Mouse (Mus musculus) kidney, adult 2 months (tissue): Measurements from ENCODE around the gene Otud7a. TPM values are rescaled to one million over a fixed set of nuclear protein-coding genes. Genes with fewer than 3 reads are reported as not detected.

Experiments
- DNase-seq: peaks from one replicate; pipeline ENCODE4 v3.0.0; 2021
- H3K27ac ChIP-seq: fragments of 200-500 bp; 2 replicates; pipeline ENCODE4 v1.5.1; 2012; ENCODE audit warnings: low read depth, low read length, control low read depth, inconsistent platforms; ENCODE audit not compliant: insufficient read depth
- H3K27me3 ChIP-seq: fragments of 200-500 bp; replicated peaks from 2 replicates; pipeline ENCODE4 v1.6.1; 2012; ENCODE audit warnings: mild to moderate bottlenecking, moderate library complexity, low read length, inconsistent platforms; ENCODE audit not compliant: control insufficient read depth, insufficient read depth
- H3K36me3 ChIP-seq: fragments of 200-500 bp; 2 replicates; pipeline ENCODE4 v1.6.1; 2012; ENCODE audit warnings: mild to moderate bottlenecking, moderate library complexity, low read length, inconsistent platforms; ENCODE audit not compliant: control insufficient read depth, insufficient read depth
- H3K4me1 ChIP-seq: fragments of 200-500 bp; 2 replicates; pipeline ENCODE4 v1.6.1; 2011; ENCODE audit warnings: low read length; ENCODE audit not compliant: control insufficient read depth, insufficient read depth
- H3K4me3 ChIP-seq: fragments of 200-500 bp; 2 replicates; pipeline ENCODE4 v1.5.1; 2011; ENCODE audit warnings: mild to moderate bottlenecking, low read depth, low read length, control low read depth; ENCODE audit not compliant: insufficient read depth
- CTCF ChIP-seq: fragments of 200-500 bp; conservative IDR thresholded peaks from 2 replicates; pipeline ENCODE4 v1.5.1; 2011; ENCODE audit warnings: low read depth, mild to moderate bottlenecking, control low read depth, low read length, moderate library complexity, mixed read lengths; ENCODE audit not compliant: insufficient read depth, insufficient read length
- POLR2A ChIP-seq: fragments of 200-500 bp; IDR thresholded peaks from one replicate; pipeline ENCODE4 v1.6.1; 2011; ENCODE audit warnings: low read depth, low read length, control low read depth
- WGBS: fragments of 180-500 bp; shearing (Covaris S2); methylation state at CpG from one replicate; pipeline ENCODE4 v1.1.7; 2018; 5-methylcytosine and 5-hydroxymethylcytosine counted together
- polyA plus RNA-seq: library from polyadenylated mRNA; depleted of rRNA; stranded (reverse); fragments of >200 nt; gene quantifications from 2 replicates; pipeline ENCODE4 v1.2.3, GENCODE M21; 2012

The Otud7a gene
- polyA plus RNA-seq, 1 experiment = 0.08 TPM

DNA sequence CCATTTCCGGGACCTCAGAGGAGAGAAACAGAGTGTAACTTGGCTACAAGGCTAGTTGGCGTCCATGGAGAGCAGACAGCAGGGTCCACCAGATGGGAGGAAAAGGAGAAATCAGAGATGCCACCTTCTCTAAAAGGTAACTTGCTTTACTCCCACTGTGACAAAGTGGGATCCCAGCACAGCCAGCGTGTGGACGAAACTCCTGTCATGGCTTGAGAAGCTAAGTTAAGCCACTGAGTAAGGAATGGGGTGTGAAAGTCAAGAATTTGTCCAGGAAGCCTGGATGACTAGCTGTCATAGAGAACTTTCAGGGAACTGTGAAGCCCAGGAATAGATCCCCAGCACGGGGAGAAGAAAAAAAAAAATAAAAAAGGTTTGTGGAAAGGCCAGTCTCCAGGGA is 232.1 kb downstream of the Otud7a start:
- WGBS = 83% methylated on average over 5 of the region's 5 CpGs
- no peaks in the 10 kb centered on the region for H3K27me3 ChIP-seq

GRCm38 (mm10) chr7:63677149-63677548 is 232.6 kb downstream of the Otud7a start:
- Histone ChIP-seq H3K4me1 (no peaks in the 10 kb centered on the region), H3K36me3 (no peaks in the 10 kb centered on the region), H3K27me3 (no peaks in the 10 kb centered on the region), H3K27ac (no peak overlapping the region), H3K4me3 (no peak overlapping the region)
- TF ChIP-seq POLR2A = no peak
- TF ChIP-seq CTCF = no peak
- no peak for DNase-seq
- WGBS = 20% methylated on average over 2 of the region's 2 CpGs

More for the DNA sequence above, 232.1 kb downstream of the Otud7a start:
- H3K4me1 ChIP-seq = no peaks in the 10 kb centered on the region
- H3K36me3 ChIP-seq = no peaks in the 10 kb centered on the region
- no peak overlapping the region for H3K27ac ChIP-seq
- H3K4me3 ChIP-seq = no peak overlapping the region
- TF ChIP-seq CTCF (no peak), POLR2A (no peak)
- DNase-seq = no peak

GRCm38 (mm10) chr7:63687056-63687455 is 242.5 kb downstream of the Otud7a start:
- Histone ChIP-seq H3K4me1 (no peaks in the 10 kb centered on the region), H3K36me3 (no peaks in the 10 kb centered on the region), H3K27me3 (no peaks in the 10 kb centered on the region), H3K4me3 (no peak overlapping the region), H3K27ac (no peak overlapping the region)
- TF ChIP-seq POLR2A (no peak), CTCF (no peak)
- DNase-seq = no peak
- WGBS = 75% methylated on average over 4 of the region's 4 CpGs

DNA sequence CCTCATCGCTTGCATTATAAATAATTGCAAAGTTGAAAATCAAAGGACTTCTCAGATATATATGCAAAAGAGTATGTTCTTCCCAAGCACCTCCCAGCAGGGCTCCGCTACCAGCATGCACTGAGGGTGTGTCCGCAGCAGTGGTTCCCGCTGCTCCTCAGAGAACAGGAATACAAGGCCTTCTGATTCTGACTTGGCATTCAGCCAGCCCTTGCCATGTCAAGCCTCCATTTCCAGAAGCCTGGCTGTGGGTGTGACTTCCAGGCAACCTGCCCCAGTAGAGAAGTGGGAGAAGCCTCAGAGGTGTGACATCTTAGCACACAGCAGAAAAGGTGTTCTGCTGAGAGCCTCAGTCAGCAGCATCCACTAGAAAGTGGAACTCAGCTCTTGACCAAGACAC is 253.4 kb downstream of the Otud7a start:
- Histone ChIP-seq H3K4me3 (no peak overlapping the region), H3K36me3 (no peaks in the 10 kb centered on the region), H3K27me3 (no peaks in the 10 kb centered on the region), H3K4me1 (no peaks in the 10 kb centered on the region), H3K27ac (no peak overlapping the region)
- TF ChIP-seq POLR2A (no peak), CTCF (no peak)
- no peak for DNase-seq
- WGBS = 85% methylated on average over 4 of the region's 4 CpGs

GRCm38 (mm10) chr7:63717903-63718302 is 273.4 kb downstream of the Otud7a start:
- Histone ChIP-seq H3K27ac (no peak overlapping the region), H3K4me1 (no peaks in the 10 kb centered on the region), H3K36me3 (no peaks in the 10 kb centered on the region), H3K4me3 (no peak overlapping the region), H3K27me3 (no peaks in the 10 kb centered on the region; the same call in 1 of the 2 replicates)
- 82% methylated on average over 8 of the region's 8 CpGs for WGBS
- TF ChIP-seq CTCF (no peak), POLR2A (no peak)
- DNase-seq = no peak

DNA sequence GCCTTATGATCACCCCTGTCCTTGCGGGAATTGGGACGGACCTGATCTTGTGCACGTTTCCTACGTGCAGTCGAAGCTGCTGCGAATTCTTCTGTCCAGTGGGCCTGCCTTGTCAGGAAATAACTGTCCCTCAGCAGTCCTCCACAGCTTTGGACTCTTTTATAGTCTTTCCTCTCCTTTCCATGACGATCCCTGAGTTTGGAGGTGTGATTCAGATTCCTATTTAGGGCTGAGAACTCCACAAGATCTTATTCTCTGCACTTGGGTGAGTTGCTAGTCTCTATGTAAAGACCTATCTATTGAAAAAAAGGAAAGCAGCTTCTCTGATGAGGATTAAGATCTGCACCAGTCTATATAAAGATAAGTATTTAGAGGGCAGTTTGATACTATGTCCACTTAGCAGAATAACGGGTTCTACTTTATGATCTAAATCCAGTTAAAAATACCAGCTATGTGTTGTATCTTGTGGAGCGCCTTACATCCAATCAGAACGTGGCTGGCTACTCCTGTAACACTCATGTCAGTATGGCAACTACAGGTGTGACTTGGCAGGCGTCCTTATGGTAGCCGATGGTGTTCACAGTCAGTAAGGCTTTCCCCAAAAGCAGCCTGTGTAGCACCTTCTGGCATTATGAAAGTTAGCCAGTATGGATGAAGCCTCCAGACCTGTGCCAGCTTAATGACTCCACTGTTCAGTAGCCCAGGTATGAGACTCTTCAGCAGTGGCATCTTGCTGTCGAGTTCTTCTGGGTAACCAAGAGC is 274.8 kb downstream of the Otud7a start:
- TF ChIP-seq CTCF (no peak), POLR2A (no peak)
- no peaks in the 10 kb centered on the region for H3K4me1 ChIP-seq
- no peak overlapping the region for H3K4me3 ChIP-seq
- H3K27ac ChIP-seq = no peak overlapping the region
- H3K27me3 ChIP-seq = no peaks in the 10 kb centered on the region; the same call in 1 of the 2 replicates
- DNase-seq = no peak
- WGBS = 84% methylated on average over 13 of the region's 13 CpGs
- H3K36me3 ChIP-seq = no peaks in the 10 kb centered on the region

- no peak overlapping the region for H3K4me3 ChIP-seq
- no peak overlapping the region for H3K27ac ChIP-seq
- no peaks in the 10 kb centered on the region for H3K4me1 ChIP-seq
- H3K36me3 ChIP-seq = no peaks in the 10 kb centered on the region
- TF ChIP-seq POLR2A (no peak), CTCF (no peak)
- no peak for DNase-seq
- no peaks in the 10 kb centered on the region; the same call in 1 of the 2 replicates for H3K27me3 ChIP-seq
- WGBS = 40% methylated on average over 2 of the region's 2 CpGs
Observed at GRCm38 (mm10) chr7:63720682-63721081, 276.1 kb downstream of the Otud7a start.
